Mouse (Mus musculus) CH12.LX (cell line): ENCODE data around the gene Prss47. TPM values are rescaled to one million over a fixed set of nuclear protein-coding genes. Genes with fewer than 3 reads are reported as not detected.

Source experiments
- DNase-seq: peaks from one replicate; pipeline ENCODE4 v3.0.0-alpha.2; 2013; ENCODE audit errors: extremely low read depth
- H3K27ac ChIP-seq: 2 replicates; pipeline ENCODE4 v1.5.1; 2012; ENCODE audit warnings: low read depth, mild to moderate bottlenecking, control low read depth, moderate library complexity; ENCODE audit not compliant: insufficient read depth
- H3K27me3 ChIP-seq: replicated peaks from 2 replicates; pipeline ENCODE3; 2012; ENCODE audit warnings: inconsistent platforms
- H3K36me3 ChIP-seq, 2 experiments: replicated peaks in 1 of 2; 2 replicates each; pipeline versions ENCODE3 to v1.6.1; 2012; ENCODE audit warnings: inconsistent platforms in 1 of 2, low read length in 1 of 2, mild to moderate bottlenecking in 1 of 2, mixed read lengths in 1 of 2, moderate library complexity in 1 of 2; ENCODE audit not compliant: control insufficient read depth in 1 of 2, insufficient read depth in 1 of 2
- H3K4me1 ChIP-seq, 2 experiments: 2 replicates each; pipeline ENCODE4 v1.6.1; 2012; ENCODE audit warnings: inconsistent platforms in 1 of 2, moderate library complexity in 1 of 2; ENCODE audit not compliant: insufficient read depth in 2 of 2, control insufficient read depth in 1 of 2
- H3K4me2 ChIP-seq: 2 replicates; pipeline ENCODE4 v1.6.1; 2012; ENCODE audit warnings: low read depth, mild to moderate bottlenecking, control low read depth; ENCODE audit not compliant: poor library complexity, insufficient read depth, severe bottlenecking
- H3K4me3 ChIP-seq, 3 experiments: fragments of 150-350 bp in 1 of 3; sonication (generic) in 1 of 3; replicated peaks in 1 of 3; 2 replicates each; pipeline versions ENCODE3 to v1.5.1; 2011 to 2012; ENCODE audit warnings: low read depth in 2 of 3, low read length in 2 of 3, mild to moderate bottlenecking in 2 of 3, moderate library complexity in 2 of 3, control low read depth in 1 of 3, improper control_type of control experiment in 1 of 3, inconsistent platforms in 1 of 3, mixed read lengths in 1 of 3; ENCODE audit not compliant: poor library complexity in 1 of 3
- H3K79me2 ChIP-seq: replicated peaks from 2 replicates; pipeline ENCODE4 v1.6.1; 2012; ENCODE audit warnings: mild to moderate bottlenecking, moderate library complexity; ENCODE audit not compliant: control insufficient read depth, poor library complexity, insufficient read depth, severe bottlenecking; ENCODE audit errors: extremely low read depth
- H3K9ac ChIP-seq: 2 replicates; pipeline ENCODE4 v1.6.1; 2012; ENCODE audit warnings: low read depth, mild to moderate bottlenecking, control low read depth, moderate library complexity; ENCODE audit not compliant: insufficient read depth
- H3K9me3 ChIP-seq: replicated peaks from 2 replicates; pipeline ENCODE3; 2012; ENCODE audit warnings: low read length, inconsistent platforms, mixed read lengths
- BHLHE40 ChIP-seq: IDR thresholded peaks from 2 replicates; pipeline ENCODE4 v1.6.1; 2011; ENCODE audit warnings: mild to moderate bottlenecking, low read depth, low read length, improper control_type of control experiment
- ELF1 ChIP-seq: IDR thresholded peaks from 2 replicates; pipeline ENCODE4 v1.6.1; 2014; ENCODE audit warnings: low read depth, mild to moderate bottlenecking, inconsistent platforms, low read length, improper control_type of control experiment
- EP300 ChIP-seq: IDR thresholded peaks from 2 replicates; pipeline ENCODE4 v1.6.1; 2011; ENCODE audit warnings: low read length, improper control_type of control experiment
- IRF4 ChIP-seq: IDR thresholded peaks from 2 replicates; pipeline ENCODE4 v1.6.1; 2014; ENCODE audit warnings: low read depth, mild to moderate bottlenecking, inconsistent platforms, low read length, improper control_type of control experiment
- JUND ChIP-seq: conservative IDR thresholded peaks from 2 replicates; pipeline ENCODE4 v1.6.1; 2011; ENCODE audit warnings: low read depth, low read length, improper control_type of control experiment
- MAX ChIP-seq: IDR thresholded peaks from 2 replicates; pipeline ENCODE4 v1.6.1; 2011; ENCODE audit warnings: low read length, improper control_type of control experiment
- MEF2A ChIP-seq: IDR thresholded peaks from 2 replicates; pipeline ENCODE4 v1.6.1; 2014; ENCODE audit warnings: low read depth, mild to moderate bottlenecking, inconsistent platforms, low read length, improper control_type of control experiment, borderline replicate concordance
- NRF1 ChIP-seq: IDR thresholded peaks from 2 replicates; pipeline ENCODE4 v1.6.1; 2014; ENCODE audit warnings: low read depth, mild to moderate bottlenecking, inconsistent platforms, low read length, improper control_type of control experiment, moderate library complexity
- POLR2A ChIP-seq: IDR thresholded peaks from 2 replicates; pipeline ENCODE4 v1.6.1; 2011; ENCODE audit warnings: low read depth, mild to moderate bottlenecking, improper control_type of control experiment, low read length
- RAD21 ChIP-seq: IDR thresholded peaks from 2 replicates; pipeline ENCODE4 v1.6.1; 2011; ENCODE audit warnings: low read depth, mild to moderate bottlenecking, low read length, improper control_type of control experiment, moderate library complexity
- UBTF ChIP-seq: IDR thresholded peaks from 2 replicates; pipeline ENCODE4 v1.6.1; 2012; ENCODE audit warnings: low read depth, mild to moderate bottlenecking, inconsistent platforms, low read length, improper control_type of control experiment, moderate library complexity
- USF2 ChIP-seq: conservative IDR thresholded peaks from 2 replicates; pipeline ENCODE4 v1.6.1; 2011; ENCODE audit warnings: low read depth, low read length, improper control_type of control experiment
- ZC3H11A ChIP-seq: IDR thresholded peaks from 2 replicates; pipeline ENCODE4 v1.6.1; 2012; ENCODE audit warnings: low read depth, mild to moderate bottlenecking, inconsistent platforms, low read length, improper control_type of control experiment
- ZKSCAN1 ChIP-seq: IDR thresholded peaks from 2 replicates; pipeline ENCODE4 v1.6.1; 2012; ENCODE audit warnings: low read depth, inconsistent platforms, low read length, improper control_type of control experiment, borderline replicate concordance
- ZMIZ1 ChIP-seq: IDR thresholded peaks from 2 replicates; pipeline ENCODE4 v1.6.1; 2012; ENCODE audit warnings: low read depth, mild to moderate bottlenecking, inconsistent platforms, low read length, improper control_type of control experiment
- dilution Hi-C: fragments of 300-500 bp; cut with MboI; formaldehyde crosslinking; loops from 2 replicates; pipeline ENCODE4 v1.14.3; 2020; ENCODE audit warnings: low sequenced_read_pairs; ENCODE audit not compliant: extremely low pct_unique_long_range_greater_than_20kb, extremely low pct_ligation_motif_present
- in situ Hi-C: fragments of 300-500 bp; cut with MboI; formaldehyde crosslinking; loops from 3 replicates; pipeline ENCODE4 v1.14.3; 2019; ENCODE audit warnings: low sequenced_read_pairs, low pct_ligation_motif_present, low pct_unique_long_range_greater_than_20kb, mixed read lengths
- polyA plus RNA-seq: library from polyadenylated mRNA; unstranded; fragments of >175 nt; gene quantifications from 2 replicates; pipeline ENCODE4 v1.2.1, GENCODE M21; 2012; ENCODE audit warnings: low read depth; ENCODE audit not compliant: insufficient read length
- total RNA-seq, 2 experiments: library from RNA; depleted of rRNA; stranded (reverse); fragments of 300-350 nt in 1 of 2; fragments of >200 nt in 1 of 2; gene quantifications; 2 replicates each; pipeline ENCODE4 v1.2.3; 2012 to 2014

Prss47 gene
- total and polyA plus RNA-seq, 3 experiments, result not detected

DNA sequence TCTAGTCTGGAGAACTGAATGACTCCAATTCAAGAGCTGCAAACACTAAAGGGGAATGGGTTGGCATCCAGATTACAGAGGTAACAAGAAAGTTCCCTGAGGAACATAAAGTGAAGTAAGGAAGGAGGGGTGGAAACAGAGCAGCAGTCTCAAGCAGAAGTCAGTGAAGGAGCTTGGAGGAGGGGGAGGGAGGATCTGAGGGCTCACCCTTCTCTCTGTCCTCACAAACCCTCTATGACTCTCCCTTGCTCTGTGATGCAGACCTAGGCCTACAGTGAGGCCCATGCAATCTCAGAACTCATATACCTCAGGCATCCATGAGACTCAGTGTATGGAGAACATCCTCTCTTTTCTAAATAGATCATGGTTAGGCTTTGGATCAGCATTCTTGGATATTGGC lies 19.8 kb downstream of the Prss47 start, which contains the start of gene Spata31d1c:
Spata31d1c (plus strand) TSS at position 301 of the 400 bp plus-strand sequence.
- TF ChIP-seq ELF1 (no peak), RAD21 (no peak), ZMIZ1 (no peak), UBTF (no peak), BHLHE40 (no peak)
- in situ Hi-C loops, result no loop called here
- no peak within 1 kb of the TSS for H3K9ac ChIP-seq
- H3K79me2 ChIP-seq, result no peaks in the 10 kb centered on the region
- no peaks in the 10 kb centered on the region for H3K27me3 ChIP-seq
- H3K4me3 ChIP-seq, result no peak within 1 kb of the TSS
- H3K4me1 ChIP-seq, result no peaks in the 10 kb centered on the region
- no peak for DNase-seq
- no peak within 1 kb of the TSS for H3K27ac ChIP-seq
- no peak within 1 kb of the TSS for H3K4me2 ChIP-seq
- H3K9me3 ChIP-seq, result no peaks in the 10 kb centered on the region
- dilution Hi-C loops, result no loop called here
- no peaks in the 10 kb centered on the region for H3K36me3 ChIP-seq

DNA sequence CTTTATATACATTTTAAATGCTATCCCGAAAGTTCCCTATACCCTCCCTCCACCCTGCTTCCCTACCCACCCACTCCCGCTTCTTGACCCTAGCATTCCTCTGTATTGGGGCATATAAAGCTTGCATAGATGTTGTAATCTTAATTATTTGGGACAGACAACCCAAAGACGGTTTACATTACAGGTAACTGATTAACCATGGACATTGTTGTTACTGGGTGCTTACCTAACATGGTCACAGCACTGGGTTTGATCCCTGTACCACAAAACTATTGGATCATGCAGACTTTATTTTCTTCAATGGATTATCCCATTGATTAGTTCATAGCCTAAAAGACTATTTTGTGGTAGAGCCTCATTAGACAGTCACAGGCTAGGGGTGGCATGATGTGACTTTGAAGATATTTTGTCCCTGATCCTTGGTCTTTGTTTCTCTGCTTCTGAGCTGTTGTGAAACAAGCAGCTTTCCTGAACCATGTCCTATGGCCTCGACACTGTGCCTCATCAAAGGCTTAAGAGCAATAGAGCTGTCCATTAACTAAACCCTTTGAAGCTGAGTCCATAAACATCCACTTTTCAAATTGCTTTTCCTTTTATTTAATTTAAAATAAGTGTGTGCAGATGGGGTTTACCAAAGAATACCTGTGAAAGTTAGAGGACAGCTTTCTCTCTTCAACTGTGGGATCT lies 41.4 kb downstream of the Prss47 start:
- no peak overlapping the region for H3K27ac ChIP-seq
- H3K9ac ChIP-seq, result no peak overlapping the region
- DNase-seq, result no peak
- no peaks in the 10 kb centered on the region for H3K79me2 ChIP-seq
- no peak overlapping the region for H3K4me3 ChIP-seq
- dilution Hi-C loops, result no loop called here
- no peaks in the 10 kb centered on the region for H3K36me3 ChIP-seq
- no peak overlapping the region for H3K4me2 ChIP-seq
- no peaks in the 10 kb centered on the region for H3K4me1 ChIP-seq
- TF ChIP-seq JUND, result no peak
- TF ChIP-seq POLR2A, result no peak
- TF ChIP-seq MAX, result no peak
- no peak for TF ChIP-seq MEF2A
- no peak for TF ChIP-seq ZC3H11A
- TF ChIP-seq IRF4, result no peak
- no peak for TF ChIP-seq USF2
- no peak for TF ChIP-seq EP300
- TF ChIP-seq NRF1, result no peak
- no peak for TF ChIP-seq ZKSCAN1
- TF ChIP-seq, all 38 proteins: peak for 0
- Histone ChIP-seq H3K27me3 (no peaks in the 10 kb centered on the region), H3K9me3 (no peaks in the 10 kb centered on the region)
- in situ Hi-C loops, result no loop called here
